Mouse (Mus musculus) R1 (cell line): ENCODE measurements around the gene Cir1.

Source experiments
- DNase-seq: peaks from one replicate; pipeline ENCODE4 v3.0.0-alpha.2; 2018; ENCODE audit warnings: low read depth, low spot score

Gene Cir1

DNA sequence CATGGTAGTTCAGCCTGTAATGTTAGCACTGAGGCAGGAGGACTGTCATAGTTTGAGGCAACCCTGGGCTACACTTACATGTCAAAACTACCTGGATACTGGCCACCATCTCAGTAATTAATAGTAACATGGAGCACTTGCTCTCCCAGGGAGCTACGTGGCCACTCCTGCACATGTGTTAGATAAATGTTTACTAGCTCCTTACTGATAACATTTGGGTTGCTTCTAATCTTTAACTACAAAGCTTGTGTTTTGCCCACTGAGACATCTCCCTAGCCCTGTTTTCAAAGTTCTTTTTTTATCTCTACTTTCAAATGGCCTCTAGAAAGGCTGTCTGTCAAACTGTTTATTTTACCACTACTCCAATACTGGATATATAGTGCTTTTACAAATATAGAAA is 10.5 kb downstream of the Cir1 start:
- DNase-seq, result no peak

GRCm38 (mm10) chr2:73298841-73299240 is 13.7 kb downstream of the Cir1 start:
- DNase-seq, result no peak

DNA sequence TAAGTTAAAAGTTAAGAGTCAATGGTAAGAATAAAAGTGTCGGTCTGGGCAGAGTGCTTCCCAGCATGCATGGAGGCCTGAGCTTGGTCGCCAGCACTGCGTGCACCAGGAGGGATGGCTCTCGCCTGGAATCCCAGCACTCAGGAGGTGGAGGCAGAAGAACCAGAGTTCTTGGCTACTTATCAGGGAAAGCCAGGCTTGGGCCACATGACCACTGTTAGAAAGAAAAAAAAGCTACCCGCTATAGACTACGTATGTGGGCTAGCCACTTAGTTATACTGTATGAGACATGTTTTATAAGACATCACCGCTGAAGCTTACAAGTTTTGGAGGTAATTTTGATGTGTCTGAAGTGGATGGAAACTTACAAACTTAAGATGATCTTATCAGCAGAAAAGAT is 14.3 kb downstream of the Cir1 start:
- no peak for DNase-seq

DNA sequence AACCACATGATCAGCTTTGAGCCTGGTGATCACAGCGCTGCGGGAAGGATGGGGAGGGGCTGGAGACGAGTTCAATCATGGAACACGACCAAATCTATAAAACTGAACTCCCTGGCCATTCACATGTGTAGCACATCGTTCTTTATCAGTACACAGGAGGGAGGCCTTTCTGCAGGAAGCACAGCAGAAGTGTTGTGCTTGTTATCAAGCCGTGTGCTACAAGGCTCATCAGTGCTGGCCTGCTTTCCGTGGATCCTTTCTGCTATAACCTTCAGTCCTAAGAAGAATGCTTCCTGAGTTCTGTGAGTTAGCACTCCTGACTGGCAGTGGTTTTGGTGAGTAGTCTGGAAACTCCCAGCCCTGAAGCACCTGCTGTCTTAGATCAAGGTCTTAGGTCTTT is 17.5 kb downstream of the Cir1 start:
- no peak for DNase-seq

- DNase-seq, result no peak
Measured at GRCm38 (mm10) chr2:73291130-73291529, 21.4 kb downstream of the Cir1 start.

DNA sequence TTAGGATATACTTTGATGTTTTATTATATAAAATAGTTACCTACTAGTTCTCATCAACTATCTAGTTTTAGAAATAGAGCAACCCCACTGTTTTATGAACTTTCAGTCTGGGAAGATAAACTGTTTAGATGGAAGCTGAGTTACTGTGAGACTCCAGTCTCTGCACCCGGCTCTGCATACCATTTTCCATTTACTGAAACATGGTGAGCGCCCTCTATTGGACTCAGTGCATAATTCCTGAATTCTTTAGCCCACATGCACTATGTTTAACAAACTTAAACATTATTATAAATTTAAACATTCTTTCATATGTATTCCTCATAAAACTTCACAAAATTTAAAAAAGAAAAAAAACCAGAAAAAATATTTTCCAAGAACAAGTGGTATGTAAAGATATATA is 26.9 kb downstream of the Cir1 start:
- peak; percentile 68 for DNase-seq

DNA sequence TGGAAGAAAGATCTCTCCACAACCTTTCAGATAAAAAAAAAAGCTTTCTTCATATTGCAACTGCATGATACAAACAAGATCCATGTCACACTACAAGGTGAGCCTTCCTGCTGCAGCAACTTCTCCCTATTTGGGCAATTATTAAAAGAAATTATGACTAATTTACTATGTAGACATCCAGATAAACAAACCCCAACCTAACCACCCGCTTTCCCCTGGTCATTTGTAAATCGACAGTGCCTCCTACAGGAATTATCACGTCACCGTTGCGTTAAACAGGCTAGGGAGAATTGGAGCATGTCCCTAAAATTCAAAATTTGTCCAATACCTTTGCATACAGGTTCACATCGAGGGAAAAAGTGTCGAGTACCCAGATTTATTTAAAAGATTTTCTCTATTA is 30.8 kb downstream of the Cir1 start:
- DNase-seq, result peak; percentile 51

DNA sequence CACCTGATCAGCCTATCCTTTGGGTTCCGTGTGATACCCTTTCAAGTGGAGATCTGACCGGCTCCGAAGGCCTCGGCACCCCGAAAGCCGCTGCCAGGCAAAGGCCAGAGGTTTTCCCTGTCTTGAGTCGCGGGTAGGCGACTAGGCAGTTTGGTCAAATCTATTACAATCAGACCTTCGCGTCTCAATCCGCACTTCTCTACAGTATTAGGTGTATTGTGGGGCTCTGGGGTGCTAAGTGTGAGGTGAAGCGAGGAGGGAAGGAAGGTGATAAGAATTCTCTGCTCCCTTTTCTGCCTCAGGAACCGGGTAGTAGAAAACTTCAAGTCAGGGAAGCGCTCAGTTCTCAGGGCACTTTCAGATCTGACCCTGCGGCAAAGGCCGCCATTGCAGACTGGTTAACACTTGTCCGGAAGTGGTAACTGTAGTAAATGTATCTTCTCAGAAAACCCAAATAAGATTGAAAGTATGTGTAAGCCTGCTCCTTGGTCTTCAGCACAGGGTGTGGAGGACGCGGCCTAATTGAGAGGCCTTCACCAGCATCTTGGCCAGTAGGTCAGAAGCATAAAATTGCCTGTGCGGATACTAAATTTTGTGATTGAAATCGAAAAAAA is 31.3 kb downstream of the Cir1 start:
- DNase-seq, result peak; percentile 20

DNA sequence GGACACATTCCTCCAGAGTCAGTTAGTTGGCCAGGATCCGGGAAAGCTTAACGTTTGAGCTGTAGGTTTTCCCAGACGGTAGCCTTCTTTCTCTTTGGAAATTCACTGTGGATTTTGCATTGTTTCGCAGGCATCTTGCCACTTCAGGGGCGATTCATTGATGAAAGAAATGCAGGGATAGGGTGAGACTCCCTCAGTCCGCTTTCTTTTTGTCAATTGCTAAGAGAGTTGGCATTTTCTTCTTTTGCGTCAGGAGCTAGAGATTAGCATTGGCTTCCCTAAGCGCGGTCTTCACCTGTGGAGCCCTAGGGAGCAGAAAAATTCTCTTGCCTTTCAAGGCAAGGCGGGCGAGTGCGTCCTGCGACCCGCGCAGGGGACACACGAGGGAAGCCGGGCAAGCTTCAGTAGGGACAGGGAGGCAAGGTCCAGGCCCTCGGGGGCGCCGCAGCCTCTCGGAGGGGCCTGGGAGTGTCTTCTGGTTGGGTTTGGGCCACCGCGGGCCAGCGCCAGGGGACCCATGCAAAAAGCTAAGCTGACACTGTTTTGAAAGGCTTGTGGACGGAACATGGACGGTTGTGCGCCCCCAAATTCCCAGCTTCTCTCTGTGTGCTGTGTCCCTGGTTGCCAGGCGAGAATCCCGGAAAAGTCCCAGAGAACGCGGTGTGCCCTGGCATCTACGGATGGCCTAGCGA is 32.0 kb downstream of the Cir1 start:
- DNase-seq, result peak; percentile 27

- peak; percentile 24 for DNase-seq
Measured at GRCm38 (mm10) chr2:73279271-73280038, 33.0 kb downstream of the Cir1 start.

DNA sequence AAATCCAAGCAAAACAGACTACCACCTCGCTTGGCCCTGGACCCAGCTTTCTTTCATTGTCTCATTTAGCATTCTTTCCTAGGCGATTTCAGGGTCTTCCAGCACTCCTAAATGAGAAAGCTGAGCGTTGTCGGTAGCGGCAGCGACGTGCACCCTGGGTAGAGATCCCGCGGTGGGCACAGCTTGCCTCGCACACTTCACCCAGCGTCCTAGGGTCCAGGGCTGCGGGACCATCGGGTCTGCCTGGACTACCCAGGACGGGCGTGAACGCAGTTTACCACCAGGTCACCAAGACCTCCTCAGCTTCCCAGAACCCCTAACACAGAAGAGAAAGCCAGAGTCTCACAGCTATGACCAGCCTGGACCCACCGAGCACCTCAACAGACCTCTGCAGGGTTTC is 33.6 kb downstream of the Cir1 start:
- DNase-seq, result no peak

DNA sequence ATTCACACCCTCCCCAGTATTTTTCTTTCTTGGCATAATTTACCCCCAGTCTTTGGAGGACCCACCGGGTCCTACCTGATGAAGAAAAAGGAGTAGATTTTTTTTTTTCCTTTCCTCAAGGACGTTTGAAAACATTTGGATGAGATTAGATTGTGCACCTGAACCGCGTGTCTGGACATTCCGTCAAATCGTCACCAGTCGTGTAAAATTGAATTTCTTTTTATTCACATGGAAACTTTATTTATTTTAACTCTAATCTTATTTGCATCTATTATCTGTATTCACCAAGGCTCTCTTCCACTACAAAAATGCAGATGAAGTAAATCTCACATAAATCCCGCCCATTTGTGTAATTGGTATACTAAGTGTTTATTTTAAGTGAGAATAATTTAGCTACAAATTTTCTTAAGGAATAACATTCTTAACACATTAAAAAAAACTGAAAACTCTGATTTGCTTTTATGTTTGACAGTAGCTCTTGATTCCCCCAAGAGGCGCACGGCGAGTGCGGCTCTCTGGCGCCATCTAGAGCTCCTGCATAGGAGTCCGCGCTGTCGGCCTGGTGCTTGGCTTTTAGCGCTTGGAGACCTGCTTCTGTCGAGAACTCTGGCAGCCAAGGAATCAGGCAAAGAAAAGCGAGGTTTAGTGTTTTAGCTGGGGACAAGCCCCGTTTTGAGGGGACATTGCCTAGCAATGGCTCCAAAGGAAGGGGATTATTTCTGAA is 34.2 kb downstream of the Cir1 start:
- peak; percentile 91 for DNase-seq

GRCm38 (mm10) chr2:73277709-73278075 is 34.8 kb downstream of the Cir1 start:
- peak; percentile 47 for DNase-seq

GRCm38 (mm10) chr2:73277021-73277708 is 35.3 kb downstream of the Cir1 start:
- DNase-seq, result peak; percentile 57

- peak; percentile 29 for DNase-seq
Measured at GRCm38 (mm10) chr2:73276141-73276571, 36.3 kb downstream of the Cir1 start.

- no peak for DNase-seq
Measured at GRCm38 (mm10) chr2:73275261-73276040, 37.0 kb downstream of the Cir1 start.

DNA sequence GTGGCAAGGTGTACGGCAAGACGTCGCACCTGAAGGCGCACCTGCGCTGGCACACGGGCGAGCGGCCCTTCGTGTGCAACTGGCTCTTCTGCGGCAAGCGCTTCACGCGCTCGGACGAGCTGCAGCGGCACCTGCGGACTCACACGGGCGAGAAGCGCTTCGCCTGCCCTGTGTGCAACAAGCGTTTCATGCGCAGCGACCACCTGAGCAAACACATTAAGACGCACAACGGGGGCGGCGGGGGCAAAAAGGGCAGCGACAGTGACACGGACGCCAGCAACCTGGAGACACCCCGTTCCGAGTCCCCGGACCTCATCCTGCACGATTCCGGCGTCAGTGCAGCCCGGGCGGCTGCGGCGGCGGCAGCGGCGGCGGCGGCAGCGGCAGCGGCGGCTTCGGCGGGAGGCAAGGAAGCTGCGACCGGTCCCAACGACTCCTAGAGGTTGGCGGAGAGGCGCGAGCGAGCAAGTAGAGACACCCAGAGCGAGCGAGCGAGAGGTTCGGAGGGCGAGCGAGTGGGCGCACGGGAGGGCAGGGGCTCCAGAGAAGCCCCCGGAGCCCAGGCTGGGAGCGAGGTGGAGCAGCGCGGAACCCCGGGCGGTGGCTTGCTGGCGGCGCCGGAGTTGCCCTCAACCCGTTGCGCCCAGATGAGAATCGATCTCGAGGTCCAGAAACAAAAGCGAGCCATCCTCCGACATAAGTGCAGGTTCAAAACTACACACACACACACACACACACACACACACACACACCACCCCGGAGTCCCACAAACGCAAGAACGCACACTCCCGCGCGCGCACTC is 38.2 kb downstream of the Cir1 start:
- DNase-seq, result peak; percentile 69

- DNase-seq, result peak; percentile 40
Measured at GRCm38 (mm10) chr2:73273249-73274118, 39.0 kb downstream of the Cir1 start.
